Mouse (Mus musculus): ENCODE data around the gene 2610042L04Rik. TPM values are rescaled to one million over a fixed set of nuclear protein-coding genes. Genes with fewer than 3 reads are reported as not detected.
"Not testable (repeated sequence)": the region's sequence is repeated elsewhere in the genome, so short reads cannot be mapped to it uniquely, and the experiment has no call there.

2610042L04Rik gene
- polyA plus RNA-seq, 1 experiment from 2014 or later = not detected

GRCm38 (mm10) chr14:4401245-4401644 is 66.7 kb downstream of the 2610042L04Rik start:
- H3K4me1 ChIP-seq (replicated peaks); H3K9ac ChIP-seq; DNase-seq; H3K27ac ChIP-seq; H3K36me3 ChIP-seq; ATAC-seq (ENCODE audit: low read depth); H3K27me3 ChIP-seq; H3K4me3 ChIP-seq (replicated peaks); H3K9me3 ChIP-seq (replicated peaks); H3K4me2 ChIP-seq: not testable (repeated sequence)
- WGBS (ENCODE audit: insufficient replicate concordance) = 55% methylated on average over 5 of the region's 5 CpGs

DNA sequence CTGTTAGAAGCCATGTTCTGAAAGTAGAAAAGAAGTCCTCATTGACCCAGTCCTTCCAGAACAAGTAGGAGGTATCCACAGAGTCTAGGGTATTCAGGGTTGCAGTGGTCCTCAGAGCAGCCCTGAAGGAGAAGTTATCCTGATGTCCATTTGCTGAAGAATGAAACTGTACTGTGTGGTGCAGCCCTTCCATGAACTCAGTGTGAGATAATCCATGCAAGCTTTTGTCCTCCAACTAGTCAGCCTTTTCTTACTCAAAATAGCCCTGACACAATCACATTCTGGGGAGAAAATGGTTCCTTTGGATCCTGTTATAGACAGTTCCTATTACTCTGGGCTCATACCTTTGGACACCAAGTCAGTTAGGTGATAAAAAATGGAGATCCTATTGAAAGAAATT is 69.3 kb downstream of the 2610042L04Rik start:
- H3K36me3 ChIP-seq; H3K9me3 ChIP-seq (replicated peaks); DNase-seq; H3K27ac ChIP-seq; H3K4me1 ChIP-seq (replicated peaks); H3K4me2 ChIP-seq; H3K4me3 ChIP-seq (replicated peaks); H3K9ac ChIP-seq; H3K27me3 ChIP-seq; ATAC-seq (ENCODE audit: low read depth): not testable (repeated sequence)

Other genes starting within 250 kb of the 2610042L04Rik start
- not detected in 2 replicates for gene Gm8108, start 224.2 kb upstream of the 2610042L04Rik start, polyA plus RNA-seq (2015; fragmentation: Nextera tagmentation; extraction: Ambion mirVana)
- not detected in 2 replicates for gene Gm3127, start 169.7 kb upstream of the 2610042L04Rik start, polyA plus RNA-seq (2015; fragmentation: Nextera tagmentation; extraction: Ambion mirVana)
- gene Gm2974, start 152.2 kb upstream of the 2610042L04Rik start, polyA plus RNA-seq (2015; fragmentation: Nextera tagmentation; extraction: Ambion mirVana) = not detected in 2 replicates
- gene Gm3138, start 85.1 kb upstream of the 2610042L04Rik start, polyA plus RNA-seq (2015; fragmentation: Nextera tagmentation; extraction: Ambion mirVana) = not detected in 2 replicates
- not detected in 2 replicates for gene Gm3149, start 17.5 kb upstream of the 2610042L04Rik start, polyA plus RNA-seq (2015; fragmentation: Nextera tagmentation; extraction: Ambion mirVana)
- not detected in 2 replicates for gene Gm3159, start 62.8 kb downstream of the 2610042L04Rik start, polyA plus RNA-seq (2015; fragmentation: Nextera tagmentation; extraction: Ambion mirVana)
- not detected in 2 replicates for gene Gm3164, start 80.7 kb downstream of the 2610042L04Rik start, polyA plus RNA-seq (2015; fragmentation: Nextera tagmentation; extraction: Ambion mirVana)
- not detected in 2 replicates for gene Gm3173, start 96.2 kb downstream of the 2610042L04Rik start, polyA plus RNA-seq (2015; fragmentation: Nextera tagmentation; extraction: Ambion mirVana)
- gene Gm3182, start 147.0 kb downstream of the 2610042L04Rik start, polyA plus RNA-seq (2015; fragmentation: Nextera tagmentation; extraction: Ambion mirVana) = not detected in 2 replicates
- not detected in 2 replicates for gene Gm3047, start 220.6 kb downstream of the 2610042L04Rik start, polyA plus RNA-seq (2015; fragmentation: Nextera tagmentation; extraction: Ambion mirVana)